Mouse (Mus musculus): ENCODE measurements around the gene Cntnap5b.

The Cntnap5b gene

GRCm38 (mm10) chr1:100171566-100171965, 399.0 kb downstream of the Cntnap5b start:
- DNase-seq (ENCODE audit: low spot score in 2 of 2), result no peak

DNA sequence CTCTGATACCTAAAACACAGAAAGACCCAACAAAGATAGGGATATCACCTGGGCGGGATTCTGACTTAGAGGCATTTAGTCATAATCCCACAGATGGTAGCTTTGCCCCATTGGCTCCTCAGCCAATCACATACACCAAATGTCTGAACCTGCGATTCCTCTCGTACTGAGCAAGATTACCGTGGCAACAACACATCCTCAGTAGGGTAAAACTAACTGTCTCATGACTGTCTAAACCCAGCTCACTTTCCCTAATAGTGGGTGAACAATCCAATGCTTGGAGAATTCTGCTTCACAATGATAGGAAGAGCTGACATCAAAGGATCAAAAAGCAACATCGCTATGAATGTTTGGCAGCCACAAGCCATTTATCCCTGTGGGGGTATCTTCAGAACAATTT, 407.5 kb downstream of the Cntnap5b start:
- no peak for DNase-seq (ENCODE audit: low spot score in 2 of 2)

DNA sequence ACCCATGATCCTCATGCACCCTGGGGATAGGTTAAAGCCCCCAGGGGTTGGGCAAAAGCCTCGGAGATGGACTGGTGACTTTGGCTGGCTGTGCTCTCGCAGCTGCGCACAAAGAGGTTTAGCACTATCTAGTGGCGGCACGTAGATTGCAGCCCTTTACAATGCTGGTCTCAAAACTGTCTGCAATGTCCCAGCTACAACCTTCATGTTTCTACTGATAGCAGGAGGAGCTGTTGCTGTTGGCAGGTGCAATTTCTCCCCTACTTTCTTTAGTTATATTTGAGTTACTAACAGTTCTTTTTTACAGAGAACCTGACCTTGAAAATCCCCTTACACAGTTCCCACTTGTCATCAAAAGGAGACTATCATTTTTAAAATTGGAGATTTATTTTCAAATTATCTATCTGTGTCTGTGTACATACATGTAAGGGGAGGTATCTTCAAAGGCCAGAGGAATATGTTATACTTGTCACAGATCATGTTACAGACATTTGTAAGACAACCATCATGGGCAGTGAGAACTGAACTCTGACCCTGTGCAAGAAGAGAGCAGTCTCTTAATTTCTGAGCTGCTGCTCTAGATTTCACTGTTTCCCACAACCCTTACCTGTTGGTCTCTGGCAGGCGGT, 459.5 kb downstream of the Cntnap5b start:
- no peak for DNase-seq (ENCODE audit: low spot score in 2 of 2)

DNA sequence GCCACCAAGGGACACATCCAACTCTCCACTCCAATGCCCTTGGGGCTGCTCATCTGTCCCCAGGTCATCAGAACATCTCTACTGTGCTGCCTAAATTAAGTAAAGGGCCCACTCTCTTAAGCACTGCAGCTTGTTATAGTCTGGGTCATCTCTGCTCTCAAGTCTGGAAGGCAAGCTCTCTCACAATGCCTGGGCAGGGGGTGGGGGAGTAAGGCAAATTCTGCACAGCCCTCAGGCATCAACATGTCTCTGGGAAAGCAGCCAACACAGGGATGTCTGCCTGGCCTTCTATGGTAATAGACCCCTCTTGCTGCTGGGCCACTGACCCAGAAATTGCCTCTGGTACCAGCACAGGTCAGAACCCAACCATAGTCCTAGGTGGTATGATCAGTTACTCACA, 479.4 kb downstream of the Cntnap5b start:
- DNase-seq (ENCODE audit: low spot score in 2 of 2), result no peak

DNA sequence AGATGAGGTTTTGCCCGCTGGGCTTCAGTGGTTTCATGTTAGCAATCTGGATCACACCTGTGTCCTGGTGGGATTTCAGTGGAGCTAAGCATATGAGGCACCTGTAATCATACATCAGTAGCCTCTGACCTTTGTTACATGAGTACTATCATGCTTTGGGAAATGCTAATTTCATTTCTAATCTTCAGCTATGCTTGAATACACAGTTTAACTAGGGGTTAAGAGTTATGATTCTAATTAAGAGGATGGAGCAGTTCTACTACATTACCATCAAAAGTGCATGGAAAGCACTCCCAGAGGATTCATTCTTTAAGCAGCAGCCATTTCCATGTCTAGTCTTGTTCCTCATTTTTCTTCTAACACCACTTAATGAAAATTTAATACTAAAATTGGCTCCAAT, 538.1 kb downstream of the Cntnap5b start:
- DNase-seq (ENCODE audit: low spot score in 2 of 2), result no peak

DNA sequence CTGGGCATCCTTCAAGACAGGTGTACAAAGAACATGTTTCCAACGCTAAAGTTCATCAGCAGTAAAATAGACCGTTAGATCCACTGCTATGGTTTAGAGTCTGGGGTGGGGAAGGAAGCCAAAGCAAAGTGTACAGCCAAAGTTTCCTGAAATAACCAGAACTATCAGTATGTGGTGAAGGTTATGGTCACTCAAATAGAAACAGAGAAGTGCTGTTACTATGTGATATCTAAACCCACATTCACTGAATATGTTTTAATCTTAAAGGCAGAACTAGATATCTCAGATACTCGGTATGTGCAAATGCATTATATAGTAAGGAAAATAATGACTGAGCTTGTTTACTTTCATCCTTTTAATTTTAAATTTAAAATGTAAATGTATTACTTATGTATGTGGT, 558.5 kb downstream of the Cntnap5b start:
- no peak for DNase-seq (ENCODE audit: low spot score in 2 of 2)

GRCm38 (mm10) chr1:100369415-100370113, 597.0 kb downstream of the Cntnap5b start:
- no peak for DNase-seq (ENCODE audit: low spot score in 2 of 2)

GRCm38 (mm10) chr1:100386252-100386651, 613.7 kb downstream of the Cntnap5b start:
- DNase-seq (ENCODE audit: low spot score in 2 of 2), result no peak

DNA sequence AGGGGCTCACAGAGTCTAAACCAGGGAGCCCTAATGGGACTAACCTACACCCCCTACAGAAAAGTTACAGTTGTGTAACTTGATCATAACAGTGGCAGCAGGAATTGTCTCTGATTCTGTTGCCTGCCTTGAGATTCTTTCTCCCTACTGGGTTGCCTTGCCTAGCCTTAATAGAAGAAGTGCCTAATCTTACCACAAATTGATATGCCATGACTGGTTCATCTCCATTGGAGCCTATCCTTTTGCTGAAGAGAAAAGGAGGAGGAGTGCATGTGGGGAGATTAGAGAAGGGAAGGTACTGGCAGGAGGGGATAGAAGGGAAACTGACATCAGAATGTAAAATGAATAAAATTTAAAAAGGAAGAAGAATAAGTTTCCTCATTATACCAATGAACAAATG, 621.5 kb downstream of the Cntnap5b start:
- DNase-seq (ENCODE audit: low spot score in 2 of 2), result no peak

GRCm38 (mm10) chr1:100416658-100417224, 644.2 kb downstream of the Cntnap5b start:
- no peak for DNase-seq (ENCODE audit: low spot score in 2 of 2)

DNA sequence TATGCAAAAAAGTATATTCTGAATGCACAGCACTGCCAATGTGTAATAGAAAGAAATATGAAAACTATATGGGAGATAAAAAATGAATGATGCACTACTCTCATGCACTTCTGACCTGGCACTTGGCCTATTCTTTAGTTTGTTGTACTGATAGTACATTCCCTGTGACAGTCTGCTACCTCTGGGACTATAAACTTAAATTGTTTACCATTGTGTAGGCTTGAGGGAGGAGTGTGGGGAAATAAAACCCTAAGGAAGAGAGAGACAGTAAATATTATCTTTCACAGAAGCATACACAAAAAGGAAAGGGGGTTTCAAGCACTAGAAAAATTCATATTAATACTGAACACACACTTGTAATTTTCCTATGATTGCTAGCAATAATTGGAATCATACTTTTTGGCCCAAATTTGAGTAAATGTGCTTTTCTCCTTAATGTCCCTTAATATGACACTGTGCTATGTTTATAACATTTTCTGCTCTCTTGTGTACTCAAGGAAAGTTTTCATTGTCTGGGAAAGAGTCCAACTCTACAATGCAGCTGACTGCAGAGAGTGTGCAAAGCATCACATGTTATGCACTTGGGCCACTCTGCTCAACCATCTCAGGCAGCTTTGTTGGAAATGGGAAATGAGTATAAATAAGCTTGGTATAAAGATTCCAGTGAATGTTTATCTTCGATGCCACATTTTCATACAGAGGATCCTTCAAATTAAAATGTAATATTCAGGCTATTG, 657.6 kb downstream of the Cntnap5b start:
- DNase-seq (ENCODE audit: low spot score in 2 of 2), result no peak

GRCm38 (mm10) chr1:100463877-100464276, 691.3 kb downstream of the Cntnap5b start:
- no peak for DNase-seq (ENCODE audit: low spot score in 2 of 2)

GRCm38 (mm10) chr1:100465226-100465625, 692.7 kb downstream of the Cntnap5b start:
- no peak for DNase-seq (ENCODE audit: low spot score in 2 of 2)

GRCm38 (mm10) chr1:100467595-100467994, 695.0 kb downstream of the Cntnap5b start:
- DNase-seq (ENCODE audit: low spot score in 2 of 2), result no peak

DNA sequence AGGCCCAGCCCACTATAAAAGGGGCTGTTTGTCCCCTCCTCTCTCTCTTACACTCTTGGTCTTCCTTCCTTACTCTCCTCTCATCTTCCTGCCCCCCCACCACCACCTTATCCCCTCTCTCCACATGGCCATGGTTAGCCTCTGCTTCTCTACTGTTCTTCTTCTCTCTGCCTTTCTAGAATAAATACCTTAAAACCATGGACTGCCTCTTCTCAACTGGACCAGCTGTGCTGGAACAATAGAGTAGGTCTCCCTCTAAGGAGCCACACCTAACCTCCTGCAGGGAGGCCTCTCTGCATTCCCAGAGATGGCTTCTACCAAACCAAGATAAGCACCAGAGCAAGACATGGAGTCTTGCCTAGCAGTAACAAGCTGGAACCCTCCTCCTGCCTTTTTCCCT, 737.3 kb downstream of the Cntnap5b start:
- DNase-seq (ENCODE audit: low spot score in 2 of 2), result no peak

Data from urinary bladder, postnatal 4 days (tissue).